Mouse (Mus musculus) regulatory T cell (primary cell): ENCODE data around the gene Gspt1.
"Not testable (repeated sequence)": the region's sequence is repeated elsewhere in the genome, so short reads cannot be mapped to it uniquely, and the experiment has no call there.

Experiments
- in situ Hi-C: fragments of 300-600 bp; cut with MboI, MseI; formaldehyde crosslinking; loops from one replicate; pipeline ENCODE4 v1.15.1; 2025; ENCODE audit warnings: high pct_unique_total_duplicates

Gspt1 gene

GRCm38 (mm10) chr16:11253898-11254722, at the start of gene Gspt1:
TSS of gene Gspt1 (minus strand) at chr16:11254325.
- in situ Hi-C loops: loop anchor here (5.0 kb wide), 1 partner anchor 163 kb away; no protein-coding TSS in a partner anchor

DNA sequence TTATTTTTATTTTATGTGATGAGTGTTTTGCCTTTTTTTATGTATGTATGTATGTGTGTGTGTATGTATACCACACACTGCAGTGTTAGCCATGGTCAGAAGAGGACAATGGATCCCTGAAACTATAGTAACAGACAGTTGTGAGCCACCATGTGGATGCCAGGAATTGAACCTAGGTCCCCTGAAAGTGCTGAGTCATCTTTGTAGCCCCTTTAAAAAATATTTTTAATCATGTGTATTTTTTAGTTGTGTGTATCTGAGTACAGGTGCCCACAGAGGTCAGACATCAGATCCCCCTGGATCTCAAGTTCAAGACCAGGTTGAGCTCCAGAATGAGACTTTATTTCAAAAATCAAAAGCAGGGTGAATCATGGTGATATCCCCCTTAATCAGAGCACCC, 49.6 kb upstream of the Gspt1 start:
- in situ Hi-C loops: no loop called here

GRCm38 (mm10) chr16:11297700-11298099, 43.6 kb upstream of the Gspt1 start:
- in situ Hi-C loops: not testable (repeated sequence)

DNA sequence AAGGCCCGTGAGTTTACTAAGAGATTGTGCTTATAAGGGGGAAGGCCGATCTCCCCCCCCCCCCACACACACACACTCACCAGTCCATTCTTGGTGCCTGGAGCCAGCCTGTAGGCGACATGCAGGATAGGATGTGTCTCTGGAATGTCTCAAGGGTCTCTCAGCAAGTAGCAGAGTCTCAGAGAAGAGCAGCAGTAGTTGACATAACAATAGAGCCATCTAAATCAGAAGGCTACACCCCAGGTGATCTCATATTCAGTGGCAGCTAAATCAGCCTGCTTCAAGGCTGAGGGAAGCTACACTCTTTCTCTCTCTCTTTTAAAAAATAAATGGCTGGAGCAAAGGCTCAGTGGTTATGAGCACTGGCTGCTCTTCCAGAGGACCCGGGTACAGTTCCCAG, 41.5 kb upstream of the Gspt1 start:
- in situ Hi-C loops: not testable (repeated sequence)

DNA sequence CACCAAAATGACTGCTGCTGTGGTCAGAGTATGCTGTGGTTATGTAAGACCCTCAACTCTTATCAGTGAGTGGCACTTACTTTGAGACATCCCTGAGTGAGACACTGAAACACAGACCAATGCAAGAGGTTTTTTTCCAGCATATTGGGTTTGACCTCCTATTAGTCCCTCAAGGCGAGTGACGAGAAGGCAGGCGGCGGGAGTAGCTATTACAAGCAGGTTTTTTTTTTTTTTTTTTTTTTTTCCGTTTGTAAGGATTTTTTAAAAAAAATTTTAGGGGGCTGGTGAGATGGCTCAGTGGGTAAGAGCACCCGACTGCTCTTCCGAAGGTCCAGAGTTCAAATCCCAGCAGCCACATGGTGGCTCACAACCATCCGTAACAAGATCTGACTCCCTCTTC, 34.7 kb upstream of the Gspt1 start:
- in situ Hi-C loops: not testable (repeated sequence)

DNA sequence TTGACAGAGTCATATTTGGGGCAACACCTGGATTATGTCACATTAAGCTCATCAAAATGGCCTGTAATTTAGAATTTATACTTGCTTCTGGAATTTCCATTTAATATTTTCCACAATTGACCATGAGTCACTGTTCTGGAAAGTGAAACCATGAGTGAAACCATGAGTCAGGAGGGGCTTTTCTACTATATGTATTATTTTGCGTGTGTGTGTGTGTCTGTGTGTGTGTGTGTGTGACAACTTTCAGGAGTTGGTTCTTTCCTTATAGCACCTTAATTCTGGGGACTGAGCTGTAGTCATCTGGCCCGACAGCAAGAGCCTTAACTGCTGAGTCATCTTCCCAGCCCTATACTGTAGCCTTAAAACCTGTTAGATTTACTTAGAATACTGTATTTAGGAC, 31.8 kb upstream of the Gspt1 start:
- in situ Hi-C loops: no loop called here

DNA sequence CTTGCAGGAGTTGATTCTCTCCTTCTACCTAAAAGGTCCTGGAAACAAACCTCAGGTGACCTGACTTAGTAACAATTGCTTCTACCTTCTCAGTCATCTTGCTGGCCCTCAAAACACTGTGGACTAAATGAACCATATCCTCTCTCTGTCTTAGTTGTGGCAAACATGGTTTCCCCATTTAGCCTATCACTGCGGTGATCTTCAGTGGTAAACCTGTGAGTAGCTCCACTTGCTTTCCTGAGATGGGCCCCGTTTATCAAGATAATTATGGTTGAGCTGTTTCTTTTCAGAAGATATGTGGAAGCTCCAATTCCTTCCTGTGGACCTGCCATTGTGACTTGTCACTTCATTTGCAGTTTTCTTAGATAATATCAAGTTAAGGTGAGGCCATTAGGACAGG, 30.8 kb upstream of the Gspt1 start:
- in situ Hi-C loops: no loop called here

DNA sequence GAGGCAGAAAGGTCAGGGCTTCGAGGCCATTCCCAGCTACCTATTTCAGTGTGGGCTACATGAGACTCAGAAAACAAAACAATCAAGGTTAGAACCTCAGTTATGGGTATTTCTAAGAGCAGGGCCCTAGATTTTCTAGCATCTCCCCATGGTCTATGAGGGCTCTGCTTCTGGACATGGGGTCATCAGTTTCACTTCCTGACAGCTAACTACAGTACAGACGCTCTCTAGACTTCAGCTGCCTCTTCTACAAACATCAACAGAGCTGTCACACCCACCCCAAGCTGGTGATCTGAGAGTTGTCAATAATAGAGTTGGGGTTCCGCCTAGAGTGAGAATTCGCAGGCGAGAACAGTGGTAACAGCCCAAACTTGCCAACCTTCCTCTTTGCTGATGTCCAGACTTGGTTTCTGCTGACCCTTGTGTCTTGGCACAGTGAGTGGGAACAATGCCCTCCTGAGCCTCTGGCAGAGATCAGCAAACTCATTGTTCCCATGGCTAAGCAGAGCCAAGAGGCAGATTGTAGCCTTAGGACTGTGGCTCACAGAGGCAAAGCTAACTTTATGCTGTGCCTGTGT, 28.6 kb upstream of the Gspt1 start:
- in situ Hi-C loops: no loop called here

DNA sequence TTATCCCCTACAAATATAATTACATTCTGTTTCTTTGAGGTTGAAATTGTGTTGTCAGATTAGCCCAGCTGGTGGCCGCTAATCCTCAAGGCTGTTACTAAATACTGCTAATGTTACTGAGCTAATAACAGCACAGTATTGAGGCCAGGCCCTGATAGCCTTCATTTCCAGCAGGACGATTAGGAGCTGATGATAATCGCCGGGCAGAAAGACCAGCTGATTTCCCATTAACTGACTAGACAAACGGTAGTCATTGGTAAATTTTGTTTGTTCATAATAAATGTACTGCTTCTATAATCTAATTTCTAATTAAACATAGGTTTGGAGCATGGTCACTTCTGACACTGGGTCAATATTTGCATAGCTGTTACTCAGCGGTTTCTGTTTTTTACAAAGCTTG, 24.7 kb upstream of the Gspt1 start:
- in situ Hi-C loops: no loop called here

GRCm38 (mm10) chr16:11276888-11277287, 22.8 kb upstream of the Gspt1 start:
- in situ Hi-C loops: no loop called here

- in situ Hi-C loops: no loop called here
Observed at GRCm38 (mm10) chr16:11271073-11271472, 16.9 kb upstream of the Gspt1 start.

GRCm38 (mm10) chr16:11270642-11271041, 16.5 kb upstream of the Gspt1 start:
- in situ Hi-C loops: no loop called here

- in situ Hi-C loops: no loop called here
Observed at GRCm38 (mm10) chr16:11269808-11270207, 15.7 kb upstream of the Gspt1 start.

- in situ Hi-C loops: no loop called here
Observed at GRCm38 (mm10) chr16:11266556-11266955, 12.4 kb upstream of the Gspt1 start.

GRCm38 (mm10) chr16:11263266-11263665, 9.1 kb upstream of the Gspt1 start:
- in situ Hi-C loops: no loop called here

GRCm38 (mm10) chr16:11254723-11255164, 619 bp upstream of the Gspt1 start:
- in situ Hi-C loops: loop anchor here (5.0 kb wide), 1 partner anchor 163 kb away; no protein-coding TSS in a partner anchor

GRCm38 (mm10) chr16:11253065-11253831, 877 bp downstream of the Gspt1 start:
- in situ Hi-C loops: loop anchor here (5.0 kb wide), 1 partner anchor 164 kb away; no protein-coding TSS in a partner anchor

- in situ Hi-C loops: loop anchor here (5.0 kb wide), 1 partner anchor 60 kb away; no protein-coding TSS in a partner anchor
Observed at GRCm38 (mm10) chr16:11247791-11248190, 6.3 kb downstream of the Gspt1 start.

- in situ Hi-C loops: loop anchor here (5.0 kb wide), 1 partner anchor 58 kb away; no protein-coding TSS in a partner anchor
Observed at GRCm38 (mm10) chr16:11245767-11246166, 8.4 kb downstream of the Gspt1 start.

GRCm38 (mm10) chr16:11242401-11242800, 11.7 kb downstream of the Gspt1 start:
- in situ Hi-C loops: no loop called here

DNA sequence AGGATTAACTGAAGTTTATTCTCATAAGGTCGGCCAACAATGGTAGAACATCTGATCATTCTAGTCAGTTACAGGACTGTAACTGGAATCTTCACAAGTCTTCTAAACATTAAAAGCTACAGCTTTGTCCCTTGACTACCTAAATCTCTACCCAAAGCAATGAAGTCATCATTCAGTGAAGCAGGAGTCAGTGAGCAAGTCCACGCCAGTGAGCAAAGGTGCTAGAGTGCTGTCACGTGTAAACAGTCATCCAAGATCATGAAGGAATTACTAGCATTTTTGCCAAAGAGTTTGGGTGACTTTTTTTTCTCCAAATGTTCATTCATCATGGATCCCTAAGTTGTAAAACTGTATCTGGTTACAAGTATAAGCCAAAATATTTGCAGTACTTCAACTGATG, 36.3 kb downstream of the Gspt1 start:
- in situ Hi-C loops: no loop called here
